Mouse (Mus musculus) adrenal gland (tissue): ENCODE data around the gene Olfml2a.

Source experiments
- intact Hi-C: fragments of 180-260 bp; cut with DNase I; formaldehyde crosslinking; loops from one replicate; pipeline ENCODE4 v1.15.1; 2025
- long read RNA-seq, 2 experiments: library from polyadenylated mRNA; unstranded; transcript quantifications; one replicate each; pipeline ENCODE4 v2.0.0; 2020; ENCODE audit warnings: borderline replicate concordance in 1 of 2; ENCODE audit not compliant: insufficient replicate concordance in 1 of 2

Gene Olfml2a
- long read RNA-seq, experiment 1, partial matches to known transcripts = 0 of 5 reads
- long read RNA-seq, experiment 1, other reads (novel, unspliced or antisense) = 5 of 5 reads
- long read RNA-seq, experiment 2, full-length matches to known transcripts = 1 of 5 reads
- long read RNA-seq, experiment 2, partial matches to known transcripts = 0 of 5 reads
- long read RNA-seq, experiment 2, other reads (novel, unspliced or antisense) = 4 of 5 reads

DNA sequence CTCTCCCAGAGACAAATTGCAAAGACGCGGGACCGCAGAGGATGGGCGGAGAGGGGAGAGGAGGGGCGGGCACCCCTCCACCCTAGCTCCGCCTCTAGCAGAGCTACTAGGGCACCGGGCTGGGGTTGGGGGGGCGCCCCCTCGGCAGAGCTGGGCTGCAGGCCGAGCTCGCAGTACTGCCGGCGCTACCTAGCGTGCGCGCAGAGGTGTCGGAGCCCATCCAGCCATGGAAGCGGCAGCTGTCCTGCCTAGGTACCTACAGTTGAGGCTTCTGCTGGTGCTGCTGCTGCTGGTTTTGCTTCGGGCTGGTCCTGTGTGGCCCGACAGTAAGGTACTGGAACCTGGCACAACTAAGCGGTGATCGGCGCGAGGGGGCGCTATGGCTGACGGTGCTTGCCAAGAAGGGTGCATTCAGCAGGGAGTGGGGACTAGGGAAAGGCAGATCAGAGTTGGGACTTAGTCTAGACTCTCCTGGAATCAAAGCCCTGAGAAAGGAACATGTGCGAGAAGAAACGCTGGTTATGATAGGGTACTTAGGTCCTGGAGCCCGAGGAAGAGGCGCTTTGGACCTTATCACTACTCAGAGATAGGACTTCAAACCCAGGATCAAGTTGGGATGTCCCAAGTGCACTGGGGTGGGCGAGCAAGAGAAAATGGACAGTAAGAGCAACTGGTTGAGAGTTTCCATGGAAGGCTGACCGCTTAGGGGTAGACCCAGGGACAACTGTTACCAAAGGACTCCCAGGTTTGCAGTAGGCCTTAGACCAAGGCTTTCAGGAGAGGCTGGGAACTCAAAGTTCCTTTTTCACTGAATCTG, at the start of gene Olfml2a:
Olfml2a (plus strand) TSS at position 128 of the 817 bp plus-strand sequence.
- intact Hi-C loops = no loop called here

DNA sequence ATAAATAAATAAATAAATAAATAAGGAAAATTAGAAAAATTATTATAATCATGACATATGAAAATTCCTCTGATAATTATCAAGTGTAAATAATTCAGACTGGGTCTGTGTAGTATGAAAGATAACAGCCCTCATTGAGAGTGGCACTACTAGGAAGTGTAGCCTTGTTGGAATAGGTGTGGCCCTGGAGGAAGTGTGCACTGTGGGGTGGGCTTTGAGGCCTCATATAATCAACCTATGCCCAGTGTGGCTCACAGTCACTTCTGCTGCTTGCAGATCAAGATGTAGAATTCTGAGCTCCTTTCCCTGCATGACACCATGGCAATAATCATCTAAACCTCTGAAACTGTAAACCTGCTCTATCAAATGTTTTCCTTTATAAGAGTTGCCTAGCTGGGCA, 28.9 kb upstream of the Olfml2a start:
- intact Hi-C loops = no loop called here

DNA sequence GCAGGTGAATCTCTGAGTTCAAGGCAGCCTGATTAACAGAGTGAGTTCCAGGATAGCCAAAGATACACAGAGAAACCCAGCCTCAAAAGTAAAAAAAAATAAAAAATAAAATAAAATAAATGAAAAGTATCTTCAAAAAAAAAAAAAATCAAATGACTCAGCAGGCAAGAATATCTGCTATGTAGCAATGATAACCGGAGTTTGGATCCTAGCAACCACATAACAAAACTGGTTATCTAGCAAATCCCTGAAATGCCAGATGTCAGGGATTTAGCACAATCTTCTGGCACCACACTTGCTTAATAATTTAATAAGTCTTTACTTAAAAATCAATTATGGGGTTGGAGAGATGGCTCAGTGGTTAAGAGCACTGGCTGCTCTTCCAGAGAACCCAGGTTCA, 27.5 kb upstream of the Olfml2a start:
- intact Hi-C loops = no loop called here

DNA sequence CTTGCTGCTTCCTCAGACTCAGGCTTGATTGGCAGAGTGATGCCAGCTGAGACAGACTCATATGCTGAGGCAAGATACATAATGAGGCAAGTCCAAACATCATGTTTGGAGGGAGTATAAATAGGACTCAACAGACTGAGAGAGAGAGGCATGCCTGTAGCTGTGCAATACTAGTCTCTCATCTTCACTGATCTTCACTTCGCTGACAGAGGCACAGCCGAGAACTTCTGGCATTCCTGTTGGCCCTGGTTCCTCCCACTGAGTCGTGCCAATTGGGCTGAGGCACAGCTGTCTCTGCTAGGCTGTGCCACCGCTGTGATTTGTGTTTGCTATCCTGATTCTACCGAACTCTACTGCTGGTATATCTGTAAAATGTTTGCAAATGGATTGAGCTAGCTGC, 25.7 kb upstream of the Olfml2a start:
- intact Hi-C loops = no loop called here

DNA sequence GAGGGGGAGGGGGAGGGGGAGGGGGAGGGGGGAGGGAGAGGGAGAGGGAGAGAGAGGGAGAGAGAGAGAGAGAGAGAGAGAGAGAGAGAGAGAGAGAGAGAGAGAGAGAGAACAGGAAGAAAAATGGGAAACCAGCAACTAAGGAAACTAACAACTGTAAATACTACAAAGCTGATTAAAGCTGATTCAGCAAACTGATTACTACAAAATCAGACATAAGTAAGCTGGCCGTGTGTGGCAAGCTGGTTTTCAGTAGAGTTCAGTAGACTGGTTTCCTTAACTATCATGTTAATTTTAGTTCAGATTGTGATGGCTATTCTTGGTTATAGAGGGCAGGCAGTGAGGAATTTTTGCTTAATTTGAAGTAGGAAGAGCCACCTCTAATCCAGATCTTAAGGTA, 23.2 kb upstream of the Olfml2a start:
- intact Hi-C loops = no loop called here

DNA sequence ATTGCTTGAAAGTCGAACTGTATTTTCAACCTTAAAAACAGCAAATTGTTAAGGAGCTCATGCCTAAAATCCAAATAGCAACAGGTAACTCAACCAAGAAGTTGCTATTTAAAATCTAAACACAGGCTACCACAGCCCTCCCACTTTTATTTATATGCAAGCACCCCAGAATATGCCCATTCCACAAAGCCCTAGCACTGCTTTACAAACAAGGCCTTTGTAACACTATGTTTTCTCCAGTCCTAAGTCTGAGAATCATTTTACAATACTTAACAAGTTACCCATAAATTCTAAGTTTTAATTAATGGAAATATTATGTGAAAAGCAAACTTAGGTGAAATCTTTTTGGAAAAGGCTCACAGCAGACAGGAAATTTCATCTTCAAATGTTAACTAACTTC, 17.3 kb upstream of the Olfml2a start:
- intact Hi-C loops = no loop called here

DNA sequence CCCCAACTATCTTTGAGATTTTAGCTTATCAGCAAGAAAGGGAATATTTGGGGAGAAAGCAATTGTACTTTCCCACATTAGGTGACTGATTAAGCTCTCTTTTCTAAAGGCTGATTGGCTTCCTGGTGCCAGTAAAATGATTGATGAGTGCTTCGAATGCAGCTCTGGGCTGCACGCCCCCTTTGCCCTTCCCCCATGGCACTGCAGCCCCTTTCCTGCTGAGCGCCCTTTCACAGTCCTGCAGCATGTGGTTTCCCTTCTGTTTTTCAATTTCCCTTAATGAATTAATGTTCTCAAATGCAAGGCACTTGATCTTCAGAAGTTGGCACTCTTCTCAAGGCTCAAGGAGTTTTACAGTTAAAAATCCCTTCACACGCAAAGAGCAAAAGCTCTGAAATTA, 16.8 kb upstream of the Olfml2a start:
- intact Hi-C loops = no loop called here

DNA sequence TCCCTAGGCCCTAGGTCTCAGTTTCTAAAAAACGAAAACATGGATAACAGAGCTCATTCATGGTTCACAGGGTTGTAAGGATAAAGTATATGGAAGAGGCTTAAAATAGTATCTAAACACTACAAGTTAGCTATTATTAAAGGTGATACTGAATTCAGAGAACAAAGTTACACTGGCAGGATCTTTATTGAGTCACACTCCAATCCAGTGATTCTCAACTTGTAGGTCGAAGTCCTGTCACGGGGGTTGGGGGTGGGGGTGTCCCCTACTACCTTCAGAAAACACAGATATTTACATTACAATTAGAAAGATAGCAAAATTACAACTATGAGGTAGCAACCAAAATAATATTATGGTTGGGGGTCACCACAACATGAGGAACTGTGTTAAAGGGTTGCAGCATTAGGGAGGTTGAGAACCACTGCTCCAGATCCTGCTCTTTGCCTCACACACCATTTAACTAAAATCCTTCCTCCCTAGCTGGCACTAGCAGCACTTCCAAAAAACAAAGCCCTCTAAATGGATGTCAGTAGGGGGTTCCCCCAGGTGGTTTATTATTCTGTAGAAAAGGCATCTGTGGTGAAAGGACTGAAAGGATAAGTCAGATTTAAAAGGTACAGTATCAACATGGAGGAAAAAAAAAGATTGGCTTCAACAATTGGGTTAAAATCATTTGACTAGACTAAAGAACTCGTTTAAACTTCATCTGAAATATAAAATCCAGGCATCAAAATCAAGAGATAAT, 14.7 kb upstream of the Olfml2a start:
- intact Hi-C loops = no loop called here

DNA sequence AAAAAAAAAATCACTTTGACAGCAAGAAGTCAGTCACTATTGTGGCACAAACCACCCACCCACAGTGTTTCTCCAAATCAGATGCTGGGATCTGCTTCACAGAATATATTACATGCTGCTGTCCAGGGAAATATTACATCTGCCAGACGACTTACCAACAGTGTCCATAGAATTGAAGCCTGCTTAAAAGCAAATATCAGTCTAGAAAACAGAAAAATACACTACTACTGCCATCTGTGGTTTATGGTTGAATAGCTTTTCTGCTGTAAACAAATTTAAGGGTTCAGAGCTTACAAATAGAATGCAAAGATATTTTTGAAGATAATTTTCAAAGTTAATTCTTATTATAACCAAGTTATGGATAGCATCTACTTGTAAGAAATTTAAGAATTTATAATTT, 10.4 kb upstream of the Olfml2a start:
- intact Hi-C loops = no loop called here

DNA sequence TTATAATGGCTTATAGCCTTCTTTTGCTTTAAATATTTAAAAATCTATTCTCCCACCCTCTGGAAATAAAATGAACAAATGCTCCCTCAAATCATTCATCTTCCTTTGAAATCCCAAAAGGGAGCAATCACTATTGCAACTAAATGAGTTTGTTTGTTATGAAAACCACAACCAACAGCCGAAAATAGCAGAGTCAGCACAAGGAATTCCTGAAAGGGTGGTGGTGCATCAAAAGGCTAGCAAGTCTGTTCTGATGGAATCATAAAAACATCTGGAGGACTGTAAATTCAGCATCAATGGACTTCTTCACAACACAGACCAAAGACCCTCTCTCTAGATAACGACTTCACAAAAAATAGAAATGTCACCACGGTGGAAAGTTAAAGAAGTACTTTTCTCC, 8.3 kb upstream of the Olfml2a start:
- intact Hi-C loops = no loop called here

DNA sequence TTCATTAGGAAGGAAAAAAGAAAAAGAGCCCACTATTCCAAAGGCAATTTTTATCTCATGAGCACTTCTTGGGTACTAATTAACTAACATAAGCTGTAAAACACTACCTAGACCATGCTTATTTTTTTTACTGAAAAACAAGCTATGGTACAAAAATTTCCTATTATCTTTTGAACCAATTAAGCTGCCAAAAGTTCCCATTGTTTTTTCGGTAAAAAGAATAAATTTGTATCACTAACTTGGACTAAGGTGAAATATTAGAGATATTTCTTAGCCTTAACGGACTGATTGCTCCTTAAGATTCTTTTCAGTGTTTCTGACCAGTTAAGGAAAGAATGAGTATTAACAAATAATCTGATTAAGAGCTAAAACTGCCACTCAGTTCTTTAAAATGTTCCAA, 7.9 kb upstream of the Olfml2a start:
- intact Hi-C loops = no loop called here

DNA sequence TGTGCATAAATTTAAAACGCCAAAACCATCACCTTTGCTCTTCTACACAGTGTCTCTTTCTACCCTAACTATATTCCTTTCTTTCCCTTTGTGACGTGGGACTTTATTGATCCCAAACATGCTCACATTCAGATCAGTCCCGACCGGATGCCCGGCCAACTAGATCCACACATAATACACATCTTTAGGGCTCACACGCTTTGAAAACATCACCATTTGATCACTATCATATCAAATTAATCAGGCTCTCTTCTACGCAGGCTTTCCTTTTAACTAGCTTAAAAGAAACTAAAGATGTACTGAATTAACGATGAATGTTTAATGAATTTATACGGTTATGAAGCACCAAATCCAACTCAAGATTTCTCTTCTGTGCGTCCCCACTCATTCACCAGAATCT, 7.2 kb upstream of the Olfml2a start:
- intact Hi-C loops = no loop called here

DNA sequence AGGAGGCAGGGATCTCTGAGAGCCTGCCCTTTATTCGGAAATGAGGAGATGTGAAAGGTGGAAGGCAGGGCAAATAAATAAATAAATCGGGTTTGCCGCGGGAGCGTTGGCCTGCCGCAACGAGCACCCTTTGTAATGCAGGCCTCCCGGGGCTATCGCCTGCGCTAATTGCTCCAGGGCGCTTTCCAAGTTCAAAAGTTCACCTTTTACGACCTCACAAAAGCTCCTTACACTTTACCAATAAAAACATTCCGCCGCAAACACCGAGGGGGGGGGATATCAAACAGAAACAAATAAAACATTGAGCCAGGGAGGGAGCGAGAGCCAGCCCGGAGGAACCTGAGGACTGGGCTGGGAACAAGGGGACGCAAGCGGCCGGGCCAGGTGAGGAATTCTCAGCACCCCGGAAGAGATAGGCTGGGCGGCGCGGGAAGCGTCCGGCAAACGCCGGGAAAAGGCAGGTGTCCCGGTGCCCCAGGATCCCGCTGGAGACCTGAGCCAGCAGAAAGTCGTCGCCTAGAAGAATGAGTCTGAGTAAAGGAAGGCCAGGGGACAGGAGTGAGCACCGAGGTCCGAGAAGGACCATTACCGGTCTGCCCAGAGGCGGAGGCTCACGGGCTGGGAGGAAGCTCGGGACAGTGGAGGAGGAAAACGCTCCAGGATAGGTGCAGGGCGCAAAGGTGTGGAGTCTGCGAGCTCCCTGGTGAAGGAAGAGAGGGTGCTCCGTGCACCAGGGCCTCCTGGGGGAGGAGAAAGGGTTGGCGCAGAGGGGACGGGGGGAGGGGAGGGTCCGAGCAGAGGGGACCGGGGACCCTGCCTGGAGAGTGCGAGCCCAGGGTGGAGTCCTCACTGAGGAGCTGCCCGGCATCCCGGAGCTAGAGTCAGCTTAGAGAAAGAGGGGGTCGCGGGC, 6.4 kb upstream of the Olfml2a start:
- intact Hi-C loops = loop anchor here (2.0 kb wide), 1 partner anchor 73 kb away; no protein-coding TSS in a partner anchor

DNA sequence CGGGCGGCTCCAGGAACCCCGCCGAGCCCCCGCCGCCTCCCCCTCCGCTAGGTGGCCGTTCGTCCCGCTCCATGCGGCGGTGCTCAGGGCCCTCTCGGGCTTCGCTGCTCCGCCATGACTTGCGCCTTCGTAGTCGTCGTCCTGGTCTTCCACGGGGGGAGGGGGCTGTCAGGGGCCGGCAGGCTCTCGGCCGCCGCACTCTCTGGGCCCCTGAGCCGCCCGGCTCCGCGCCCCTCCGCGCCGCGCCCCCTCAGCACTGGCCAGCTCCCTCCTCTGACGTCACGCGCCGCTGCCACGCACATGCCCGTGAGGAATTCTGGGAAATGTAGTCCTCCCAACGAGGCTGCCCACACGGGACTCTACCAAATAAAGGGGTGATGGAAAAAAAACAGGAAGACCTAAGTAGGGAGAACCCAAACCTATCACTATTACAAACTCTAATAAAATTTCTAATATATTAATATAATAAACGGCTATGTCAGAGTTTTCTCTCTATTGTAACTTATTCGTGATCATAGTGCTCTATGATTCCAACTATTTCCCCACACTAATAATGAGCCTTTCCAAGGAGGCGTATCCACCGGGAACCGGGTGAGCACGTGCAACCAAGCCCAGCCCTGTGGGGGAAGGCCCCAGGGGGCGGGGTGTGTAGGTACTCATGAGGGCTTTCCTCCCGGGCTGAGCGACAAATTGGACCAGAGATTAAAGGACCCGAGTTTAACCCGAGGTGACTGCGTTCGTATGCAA, 5.5 kb upstream of the Olfml2a start:
- intact Hi-C loops = loop anchor here (2.0 kb wide), 1 partner anchor 72 kb away; no protein-coding TSS in a partner anchor

DNA sequence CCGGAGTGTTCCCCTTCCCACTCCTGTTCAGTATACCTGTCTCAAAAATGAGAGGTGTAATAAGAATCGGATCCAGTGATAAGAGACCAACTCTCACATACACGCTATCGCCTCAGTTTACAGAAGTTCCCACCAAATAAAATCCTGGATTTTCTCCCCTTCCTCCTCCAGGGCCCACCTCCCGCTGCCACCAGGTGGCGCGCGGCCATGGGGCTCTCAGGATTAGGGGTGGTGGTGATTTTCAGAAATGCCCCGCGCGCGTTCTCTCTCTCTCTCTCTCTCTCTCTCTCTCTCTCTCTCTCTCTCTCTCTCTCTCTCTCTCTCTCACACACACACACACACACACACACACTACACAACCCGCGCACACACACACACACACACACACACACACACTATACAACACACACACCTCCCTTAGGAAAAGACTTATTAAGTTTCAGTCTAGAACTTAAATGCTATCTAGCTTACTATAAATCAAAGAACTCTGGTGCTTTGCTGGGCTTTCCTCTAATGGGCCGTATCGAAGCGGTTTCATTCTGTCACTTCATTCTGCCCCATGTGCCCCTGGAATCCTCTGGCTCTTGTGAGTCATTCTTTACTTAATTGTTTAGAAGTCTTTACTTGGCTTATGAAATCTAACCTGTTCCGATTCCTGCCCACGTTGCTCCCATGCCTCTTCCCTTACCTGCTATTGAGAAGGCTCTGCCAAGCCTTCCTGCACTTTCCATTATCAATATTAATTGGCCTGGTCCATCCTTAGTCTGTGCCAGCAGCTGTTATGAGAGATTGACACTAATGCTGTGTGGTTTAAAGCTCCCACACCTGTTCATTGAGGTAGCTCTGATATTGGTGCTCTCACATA, 4.4 kb upstream of the Olfml2a start, which contains the start of gene Nr6a1:
Nr6a1 (minus strand) TSS at position 574 of the 865 bp plus-strand sequence.
- intact Hi-C loops = loop anchor here (2.0 kb wide), 1 partner anchor 71 kb away; no protein-coding TSS in a partner anchor

DNA sequence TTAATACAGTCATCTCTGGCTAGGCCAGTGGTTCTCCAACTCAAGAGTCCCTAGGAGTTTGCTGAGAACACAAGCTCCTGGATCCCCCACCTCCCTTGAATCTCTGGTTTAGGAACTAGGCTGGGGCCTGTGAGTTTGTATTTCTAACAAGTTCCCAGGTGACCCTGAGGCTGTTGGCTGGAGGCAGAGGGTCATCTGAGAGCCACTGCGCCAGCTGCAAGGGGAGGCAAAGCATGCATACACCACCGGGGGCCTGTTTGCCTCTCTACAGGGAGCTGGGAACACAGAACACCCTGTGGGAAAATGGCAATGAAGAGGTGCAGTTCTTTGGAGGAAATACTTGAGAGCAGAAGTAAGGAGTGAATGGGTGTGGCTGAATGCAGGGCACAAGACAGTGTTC, 1.5 kb upstream of the Olfml2a start:
- intact Hi-C loops = no loop called here

DNA sequence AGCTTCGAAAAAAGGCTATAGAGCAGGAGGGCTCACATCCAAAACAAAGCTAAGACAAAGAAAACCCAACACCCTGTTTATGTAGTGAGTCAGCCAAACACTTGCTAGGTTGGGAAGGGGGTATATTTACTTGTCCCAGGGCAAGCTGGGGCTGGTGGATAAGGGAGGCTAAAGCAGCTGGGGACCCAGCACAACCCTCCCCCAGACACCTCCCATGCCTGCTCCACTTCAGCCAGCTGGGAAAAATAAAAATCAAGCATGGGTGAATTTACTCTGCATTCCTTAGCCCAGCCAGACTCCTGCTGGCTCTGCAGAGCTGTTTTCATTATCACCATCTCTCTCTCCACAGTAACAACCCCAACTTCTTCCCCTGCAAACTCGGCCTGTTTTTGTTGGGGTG, 2.2 kb downstream of the Olfml2a start:
- intact Hi-C loops = no loop called here

DNA sequence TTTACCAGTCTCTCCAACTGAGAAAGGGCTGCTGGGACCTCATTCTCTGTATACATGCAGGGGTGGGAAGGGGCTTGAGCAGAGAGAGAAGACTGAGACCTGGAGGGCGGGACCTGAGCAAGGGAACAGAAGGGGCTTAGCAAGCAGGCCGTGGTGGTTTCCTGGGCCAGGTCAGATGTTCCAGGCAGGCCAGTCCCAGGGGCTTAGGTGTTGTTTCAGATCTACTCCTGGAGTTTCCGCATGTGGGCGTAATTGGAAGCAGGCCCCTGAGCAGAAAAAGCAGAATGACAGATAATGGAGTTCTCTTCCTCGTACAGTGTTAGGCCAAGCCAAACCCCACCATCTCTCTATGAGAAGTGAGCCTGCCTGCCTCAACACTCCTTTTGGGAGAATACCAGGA, 3.2 kb downstream of the Olfml2a start:
- intact Hi-C loops = no loop called here

DNA sequence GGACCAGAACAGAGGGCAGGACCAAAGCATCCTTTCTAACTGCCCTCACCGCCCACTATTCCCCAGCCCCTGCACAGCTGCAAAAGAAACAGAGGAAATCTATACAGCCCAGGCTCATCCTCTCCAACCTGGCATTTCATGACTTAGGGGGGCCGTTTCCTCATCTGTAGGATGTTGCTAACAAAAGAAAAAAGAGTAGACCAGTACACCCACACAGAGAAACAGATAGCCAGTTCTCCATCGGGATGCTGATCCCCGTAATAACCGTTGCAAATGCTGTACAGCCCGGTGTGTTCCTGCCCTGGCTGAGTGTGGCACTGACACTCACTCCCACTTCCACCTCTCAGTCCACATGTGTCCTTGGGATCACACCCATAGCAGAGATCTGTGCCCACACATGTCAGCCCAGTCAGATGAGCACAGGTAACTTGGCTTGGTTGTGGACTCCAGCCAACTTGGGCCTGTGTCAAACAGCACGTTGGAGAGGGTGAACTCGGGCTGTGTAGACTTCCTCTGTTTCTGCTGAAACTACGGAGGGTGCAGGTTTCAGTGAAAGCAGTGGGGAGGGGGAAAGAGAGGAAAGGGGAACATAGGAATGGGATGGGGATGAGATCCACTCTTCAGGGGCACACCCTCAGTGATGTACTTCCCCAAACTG, 5.1 kb downstream of the Olfml2a start:
- intact Hi-C loops = no loop called here
